Mouse (Mus musculus): Measurements from ENCODE around the gene Rgs3. TPM values are rescaled to one million over a fixed set of nuclear protein-coding genes. Genes with fewer than 3 reads are reported as not detected.
A peak's percentile ranks its signal among the peaks of the same experiment; 100 is the strongest.

Rgs3 gene
- total and polyA plus RNA-seq, 3 experiments, result 28.2 to 39.5 (median 31.5) TPM

GRCm38 (mm10) chr4:62723795-62724194, 164.1 kb downstream of the Rgs3 start:
- no peak for DNase-seq

GRCm38 (mm10) chr4:62726282-62726937, 166.8 kb downstream of the Rgs3 start:
- no peak for DNase-seq

- peak; percentile 42 for DNase-seq
Observed at GRCm38 (mm10) chr4:62727541-62728303, 168.1 kb downstream of the Rgs3 start.

GRCm38 (mm10) chr4:62728471-62728870, 168.8 kb downstream of the Rgs3 start:
- DNase-seq, result no peak

DNA sequence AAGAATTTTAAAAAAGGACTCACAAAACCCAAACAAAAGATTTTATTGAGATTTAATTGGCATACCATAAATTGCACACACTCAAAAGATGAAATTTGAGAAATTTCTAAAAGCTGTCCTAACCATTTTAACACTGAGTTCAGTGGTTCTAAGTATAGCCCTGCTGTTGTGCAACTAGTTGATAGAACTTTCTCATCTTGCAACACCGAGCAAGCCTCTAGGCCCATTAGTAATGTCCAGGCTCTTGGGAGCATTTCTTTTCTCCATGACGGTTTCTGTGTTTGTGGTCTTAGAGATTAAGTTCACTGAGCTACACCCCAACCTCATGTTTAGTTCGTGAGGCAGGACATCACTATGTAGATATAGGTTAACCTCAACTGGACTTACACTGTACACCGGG, 169.5 kb downstream of the Rgs3 start:
- DNase-seq, result no peak

- no peak for DNase-seq
Observed at GRCm38 (mm10) chr4:62729941-62730340, 170.3 kb downstream of the Rgs3 start.

DNA sequence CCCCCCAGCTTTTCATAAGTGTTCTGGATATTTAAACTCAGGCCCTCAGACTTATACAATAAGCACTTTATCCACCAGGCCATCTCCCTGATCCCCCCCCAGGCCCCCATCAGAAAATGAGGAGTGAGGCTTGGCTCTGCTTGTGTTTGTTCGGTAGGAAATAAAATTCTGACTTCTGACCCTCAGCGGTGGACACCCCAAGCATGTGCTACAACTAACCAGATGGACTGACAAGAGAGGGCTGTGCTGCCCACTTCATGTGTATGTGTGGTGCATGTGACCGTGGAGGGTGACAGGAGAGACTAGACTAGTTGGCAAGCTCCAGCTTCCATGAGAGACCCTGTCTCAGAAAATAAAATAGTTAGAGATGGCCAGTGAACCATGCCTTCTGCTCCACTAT, 171.2 kb downstream of the Rgs3 start:
- no peak for DNase-seq

DNA sequence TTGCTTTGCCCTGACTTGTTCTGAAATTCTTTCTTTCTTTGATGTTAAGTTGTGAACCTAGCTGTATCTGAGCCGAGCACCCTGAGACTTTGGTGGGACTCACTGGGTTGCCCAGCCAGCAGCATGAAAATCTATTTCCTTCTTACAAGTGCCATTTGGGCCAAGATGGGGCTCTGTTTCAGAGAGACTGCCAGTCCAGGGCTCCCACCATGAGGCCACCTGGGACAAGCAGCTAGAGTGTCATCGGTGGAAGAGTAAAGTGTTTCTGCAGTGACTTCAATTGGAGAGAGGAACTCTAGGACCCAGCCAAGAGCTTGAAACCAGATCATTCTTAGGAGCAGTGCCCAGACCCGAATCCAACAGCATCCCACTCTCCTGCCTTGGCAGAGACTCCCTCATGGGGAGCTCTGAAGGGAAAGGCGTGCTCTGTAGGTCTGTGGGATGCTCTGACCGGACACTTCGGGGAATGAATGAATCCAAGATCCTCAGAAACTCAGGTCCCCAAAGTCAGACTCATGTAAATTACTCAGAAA, 171.9 kb downstream of the Rgs3 start:
- no peak for DNase-seq

- DNase-seq, result peak; percentile 47
Observed at GRCm38 (mm10) chr4:62732096-62732495, 172.4 kb downstream of the Rgs3 start.

- DNase-seq, result peak; percentile 35
Observed at GRCm38 (mm10) chr4:62732840-62733239, 173.2 kb downstream of the Rgs3 start.

DNA sequence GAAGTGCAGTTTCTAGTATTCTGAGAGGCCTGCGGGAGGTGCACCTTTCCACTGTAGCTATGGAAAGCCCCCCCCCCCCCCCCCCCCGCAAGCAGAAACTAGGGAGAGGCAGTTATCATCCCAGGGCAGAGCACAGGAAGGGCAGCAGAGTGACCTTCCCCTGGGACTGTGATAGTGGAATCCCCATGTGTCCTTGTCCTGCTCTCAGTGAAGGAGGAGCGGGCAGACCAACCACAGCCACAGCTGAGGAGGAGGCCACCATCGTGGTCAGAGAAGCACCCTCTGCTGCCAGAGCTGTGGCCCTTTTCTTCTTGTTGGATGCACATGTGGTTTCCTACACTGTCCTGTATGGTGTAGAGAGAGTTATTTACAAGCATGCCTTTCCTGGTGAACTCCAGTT, 174.3 kb downstream of the Rgs3 start:
- DNase-seq, result peak; percentile 40

DNA sequence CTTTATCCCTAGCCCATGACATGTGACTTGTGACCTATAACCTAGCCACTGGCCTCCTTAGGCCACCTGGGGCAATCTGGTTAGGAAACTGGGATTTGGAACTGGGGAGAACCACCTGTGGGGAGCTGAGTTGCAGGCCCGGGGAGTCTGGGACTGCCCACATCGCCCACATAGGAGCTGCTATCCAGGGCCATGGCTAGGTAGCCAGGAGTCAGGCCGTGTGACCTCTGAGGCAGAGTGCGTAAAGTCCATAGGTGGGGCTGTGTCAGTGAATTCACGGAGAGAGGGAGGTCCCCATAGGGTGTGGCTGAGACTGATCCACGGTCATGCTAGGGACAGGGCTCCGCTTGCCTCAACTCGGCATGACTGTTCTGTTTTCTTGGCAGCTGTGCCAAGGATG, 175.6 kb downstream of the Rgs3 start:
- DNase-seq, result no peak

DNA sequence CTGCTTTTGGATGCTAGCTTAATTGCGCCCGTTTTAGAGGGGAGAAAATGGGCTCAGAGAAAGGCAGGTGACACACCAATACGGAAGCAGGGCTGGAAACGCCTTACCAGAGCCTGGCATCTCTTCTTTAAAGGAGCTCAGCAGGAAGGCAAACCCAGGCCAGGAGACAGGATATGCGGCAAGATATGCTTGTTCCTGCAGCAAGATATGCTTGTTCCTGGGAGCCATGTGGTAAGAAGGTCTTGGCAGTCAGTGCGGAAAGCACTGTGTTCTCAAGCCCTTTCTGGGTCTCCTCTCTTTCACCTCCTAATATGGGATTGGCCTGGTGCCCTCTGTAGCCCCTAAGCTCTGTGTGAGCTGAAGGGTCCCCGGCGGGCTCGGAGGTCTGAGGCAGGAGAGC, 176.2 kb downstream of the Rgs3 start:
- no peak for DNase-seq

GRCm38 (mm10) chr4:62736421-62736820, 176.8 kb downstream of the Rgs3 start:
- DNase-seq, result no peak

DNA sequence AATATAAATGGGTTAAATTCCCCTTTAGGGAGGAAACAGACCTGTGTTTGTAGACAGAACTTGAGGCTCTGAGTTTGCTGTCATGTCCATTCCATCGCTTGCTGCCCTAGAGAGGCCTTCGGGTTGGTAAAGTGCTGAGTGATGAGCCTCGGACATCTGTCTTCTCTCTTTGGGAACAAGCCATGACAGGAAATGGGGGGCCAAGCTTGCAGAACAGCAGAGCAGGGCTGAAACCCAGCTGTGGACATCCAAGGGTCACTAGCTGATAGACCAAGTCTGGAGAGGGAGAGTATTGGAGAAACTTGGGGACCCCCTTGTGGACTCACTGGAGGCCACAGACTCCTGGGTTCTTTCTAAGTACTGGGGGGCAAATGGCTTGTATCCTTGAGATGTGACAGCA, 177.3 kb downstream of the Rgs3 start:
- no peak for DNase-seq

DNA sequence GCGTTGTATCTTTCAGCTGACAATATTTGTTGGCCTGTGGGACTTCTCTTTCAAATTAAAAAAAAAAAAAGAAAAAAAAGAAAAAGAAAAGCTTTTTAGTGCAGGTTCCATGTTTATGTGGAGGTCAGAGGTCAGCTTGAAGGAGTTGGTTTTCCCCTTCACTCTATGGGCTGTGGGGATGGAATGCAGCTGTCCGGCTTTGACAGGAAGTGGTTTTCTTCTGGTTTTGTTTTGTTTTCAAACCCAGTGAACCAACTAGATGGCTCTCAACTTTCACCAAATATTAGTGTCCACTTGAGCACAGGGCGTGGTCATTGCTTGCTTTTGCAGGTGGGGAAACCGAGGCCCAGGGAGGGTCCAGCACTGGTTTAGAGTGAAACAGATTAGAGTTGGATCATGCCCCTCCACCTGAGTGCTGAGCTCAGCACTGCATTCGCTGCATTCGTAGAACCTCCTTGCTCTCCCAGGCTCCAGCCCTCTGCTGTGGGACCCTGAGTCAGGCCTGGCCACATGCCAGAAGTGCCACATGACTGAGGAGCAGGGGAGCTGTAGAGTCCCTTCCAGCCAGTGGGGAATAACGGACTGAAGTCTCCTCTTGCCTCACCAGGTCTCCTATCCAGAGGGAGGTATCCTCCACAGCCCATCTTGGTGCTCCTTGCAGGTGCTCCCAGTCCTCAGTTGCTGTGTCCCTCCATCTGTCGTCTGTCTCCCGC, 178.5 kb downstream of the Rgs3 start:
- peak; percentile 63 for DNase-seq

DNA sequence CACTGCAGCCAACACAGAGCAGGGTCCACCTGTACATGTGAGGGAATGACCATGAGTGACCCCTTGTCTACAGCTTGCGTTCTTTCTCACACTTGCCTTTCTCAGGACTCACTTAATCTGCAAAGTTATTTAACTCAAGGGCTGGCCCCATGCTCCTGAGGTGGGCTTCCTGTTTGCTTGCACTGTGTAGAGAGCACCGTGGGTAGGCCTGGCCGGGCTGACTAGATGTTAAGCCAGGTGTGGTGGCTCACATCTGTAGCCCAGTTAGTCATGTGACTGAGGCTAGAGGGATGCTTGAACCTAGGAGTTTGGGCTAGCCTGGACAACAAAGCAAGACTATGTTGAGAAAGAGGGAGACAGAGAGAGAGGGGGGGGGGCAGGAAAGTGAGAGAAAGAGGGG, 179.3 kb downstream of the Rgs3 start:
- DNase-seq, result no peak

DNA sequence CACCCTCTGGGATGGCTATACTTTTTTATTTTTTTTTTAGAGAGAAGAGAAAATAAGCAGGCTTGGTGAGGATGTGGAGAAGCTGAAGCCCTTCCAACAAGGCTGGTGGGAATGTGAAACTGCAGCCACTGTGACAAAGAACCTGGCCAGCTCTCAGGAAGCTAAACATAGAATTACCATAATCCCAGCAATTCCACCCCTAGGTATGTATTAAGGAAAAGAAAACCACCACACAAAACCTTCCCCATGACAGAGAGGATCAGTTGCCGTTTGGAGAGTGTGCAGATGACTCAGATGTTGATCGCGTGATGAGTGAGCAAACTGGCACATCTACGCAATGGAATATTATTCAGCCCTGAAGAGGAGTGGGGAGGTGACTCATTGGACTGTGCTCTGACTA, 179.9 kb downstream of the Rgs3 start:
- DNase-seq, result no peak

GRCm38 (mm10) chr4:62740282-62741054, 180.8 kb downstream of the Rgs3 start:
- no peak for DNase-seq

DNA sequence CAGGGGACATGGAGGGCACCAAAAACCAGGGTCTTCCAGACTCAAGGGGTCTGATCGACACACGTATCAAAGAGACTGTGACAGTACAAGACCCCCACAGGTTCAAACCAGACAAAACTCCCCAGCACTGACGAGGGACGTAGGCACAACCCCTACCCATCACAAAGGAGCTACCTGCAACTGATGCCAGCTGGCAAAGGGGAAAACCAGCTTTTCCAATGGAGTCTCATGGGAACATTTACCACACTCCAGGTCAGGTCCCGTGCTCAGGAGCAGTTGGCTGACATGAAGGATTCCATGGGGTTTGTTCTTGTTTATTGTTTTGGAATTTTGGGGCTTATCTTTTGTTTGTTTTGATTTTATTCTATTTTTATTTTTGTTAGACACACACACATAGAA, 181.4 kb downstream of the Rgs3 start:
- DNase-seq, result no peak

DNA sequence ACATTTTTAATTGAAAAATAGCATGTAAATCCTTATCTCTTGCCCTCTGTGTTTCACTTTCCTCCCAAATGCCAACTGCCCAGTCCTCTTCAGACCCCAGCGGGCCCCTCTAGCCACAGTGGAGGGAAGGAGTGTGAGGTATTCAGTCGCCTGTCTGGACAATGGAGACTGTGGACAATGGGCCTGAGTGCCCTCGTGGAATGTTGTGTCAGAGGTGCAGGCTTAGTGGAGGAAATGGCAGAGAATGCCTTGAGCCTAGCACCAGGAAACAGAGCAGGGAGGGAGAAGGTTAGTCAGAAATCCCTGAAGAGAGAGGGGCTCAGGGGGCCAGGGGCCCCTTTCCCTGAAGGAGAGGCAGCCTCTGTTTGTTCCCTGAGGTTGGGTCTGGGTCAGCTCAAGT, 182.0 kb downstream of the Rgs3 start:
- no peak for DNase-seq
